Mouse (Mus musculus) layer of hippocampus, postnatal 10 days (tissue): Measurements from ENCODE around the gene Kcnk5. TPM values are rescaled to one million over a fixed set of nuclear protein-coding genes. Genes with fewer than 3 reads are reported as not detected.

Experiments
- DNase-seq, 2 experiments: peaks; one replicate each; pipeline ENCODE4 v3.0.0; 2021; ENCODE audit warnings: low spot score in 2 of 2
- total RNA-seq, 2 experiments: library from RNA; stranded (reverse); gene quantifications; 2 replicates each; pipeline ENCODE4 v1.2.3; 2021

The Kcnk5 gene
- total RNA-seq, 2 experiments from 2014 or later: 0.21 to 0.33 TPM

- no peak for DNase-seq
Observed at GRCm38 (mm10) chr14:20201066-20201683, 19.6 kb upstream of the Kcnk5 start.

DNA sequence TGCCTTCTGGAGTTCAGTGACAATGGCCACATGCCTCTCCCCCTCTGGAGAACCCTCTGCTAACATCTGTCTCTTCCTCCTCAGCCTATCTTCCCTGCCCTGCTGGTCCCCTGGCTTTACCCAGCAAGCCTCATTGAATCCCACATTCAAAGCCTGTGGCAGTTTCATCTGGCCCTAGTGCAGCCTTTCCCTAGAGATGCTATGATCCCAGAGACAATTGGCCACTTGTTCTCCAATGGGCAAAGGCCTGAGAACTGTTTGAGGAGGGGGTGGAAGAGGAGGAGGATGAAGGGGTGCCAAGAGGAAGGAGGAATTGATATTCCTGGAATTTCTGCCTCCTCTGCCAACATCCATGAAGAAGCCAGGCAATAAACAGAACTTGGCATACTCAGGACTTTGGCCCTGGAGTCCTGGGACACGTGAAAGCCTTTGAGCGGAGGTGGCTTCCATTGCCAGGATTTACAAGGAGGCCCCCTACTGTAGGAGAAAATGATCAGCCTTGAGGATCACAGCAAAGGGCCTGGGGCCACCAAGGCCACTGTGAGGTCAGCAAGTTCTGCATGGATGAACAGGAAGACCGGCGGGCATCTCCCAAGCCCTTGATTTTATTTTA lies 11.6 kb upstream of the Kcnk5 start:
- DNase-seq: no peak

GRCm38 (mm10) chr14:20191136-20191735 lies 9.6 kb upstream of the Kcnk5 start:
- DNase-seq: no peak

DNA sequence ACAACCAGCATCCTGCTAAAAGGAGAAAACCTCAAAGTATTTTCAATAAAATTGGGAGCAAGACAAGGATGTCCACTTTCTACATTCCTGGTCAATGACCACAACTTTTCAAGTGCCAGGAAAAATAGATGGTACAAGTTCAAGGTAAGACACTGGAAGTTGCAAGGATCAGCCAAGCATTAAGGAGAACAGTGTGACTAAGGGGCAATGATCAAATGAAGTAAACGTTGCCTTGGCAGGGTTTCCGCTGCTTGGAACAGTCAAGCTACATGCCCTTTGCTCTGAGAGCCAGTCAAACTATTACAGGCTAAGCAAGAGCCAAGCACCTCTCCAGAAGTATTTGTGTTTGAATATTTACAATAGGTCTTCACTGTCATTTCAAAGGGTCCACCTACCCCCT lies 8.1 kb upstream of the Kcnk5 start:
- DNase-seq: no peak

DNA sequence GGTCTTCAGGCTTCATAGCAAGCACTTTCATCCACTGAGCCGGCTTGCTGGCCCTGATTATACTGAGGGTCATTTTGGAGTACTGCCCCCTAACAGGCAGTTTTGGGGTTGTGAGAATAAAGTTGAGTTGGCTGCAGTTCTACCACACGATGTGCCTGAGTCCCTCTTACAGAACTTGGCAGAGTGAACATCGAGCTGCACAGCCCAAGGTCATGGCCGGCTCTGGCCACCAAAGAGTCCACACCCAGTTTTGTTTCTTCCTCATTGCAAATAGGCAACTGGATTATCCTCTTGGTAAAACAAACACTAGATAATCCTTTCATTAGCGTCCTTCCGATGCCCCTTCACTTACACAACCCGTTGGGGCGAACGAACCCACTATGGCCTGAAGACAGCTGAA lies 3.8 kb upstream of the Kcnk5 start:
- no peak for DNase-seq

DNA sequence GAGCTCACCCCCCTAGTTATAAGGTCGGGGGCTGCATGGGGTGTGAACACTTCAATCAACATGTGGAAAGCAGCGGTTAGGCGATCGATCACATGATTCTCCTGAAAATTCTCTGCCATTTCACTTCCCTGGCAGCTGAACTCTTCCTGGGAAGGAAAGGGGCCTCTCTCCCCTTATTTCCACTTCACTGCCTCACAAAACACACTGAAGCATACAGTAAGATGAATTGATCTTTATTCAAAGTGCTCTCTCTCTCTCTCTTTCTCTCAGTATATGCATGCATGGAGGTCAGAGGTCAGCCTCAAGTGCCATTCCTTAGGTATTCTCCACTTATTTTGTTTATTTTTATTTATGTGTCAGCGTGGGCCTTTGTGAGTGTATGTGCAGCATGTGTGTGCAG lies 2.1 kb upstream of the Kcnk5 start:
- DNase-seq: no peak

DNA sequence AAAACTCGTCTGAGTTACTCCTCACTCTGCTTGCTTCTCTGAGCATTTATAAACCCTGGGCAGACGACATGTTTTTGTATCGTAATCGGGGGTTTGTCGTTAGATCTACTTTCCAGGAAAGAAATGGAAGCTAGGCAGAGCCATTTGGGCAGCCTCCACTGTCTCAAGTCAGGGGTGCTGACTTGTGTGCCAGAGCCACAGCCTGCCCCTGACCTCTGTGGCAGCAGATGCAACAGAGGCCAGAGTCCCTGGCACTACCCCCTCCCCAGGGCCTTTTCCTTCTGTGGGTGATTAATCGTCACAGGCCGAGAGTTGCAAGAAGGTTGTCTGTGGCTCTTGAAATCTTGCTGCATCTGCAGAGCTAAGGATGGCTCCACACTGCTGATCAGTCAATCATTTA lies 987 bp upstream of the Kcnk5 start:
- no peak for DNase-seq

- no peak for DNase-seq
Observed at GRCm38 (mm10) chr14:20180751-20181162, 852 bp downstream of the Kcnk5 start.

- DNase-seq: no peak
Observed at GRCm38 (mm10) chr14:20180304-20180703, 1.3 kb downstream of the Kcnk5 start.

- no peak for DNase-seq
Observed at GRCm38 (mm10) chr14:20179731-20180280, 1.8 kb downstream of the Kcnk5 start.

GRCm38 (mm10) chr14:20179080-20179479 lies 2.5 kb downstream of the Kcnk5 start:
- DNase-seq: no peak

GRCm38 (mm10) chr14:20178593-20178992 lies 3.0 kb downstream of the Kcnk5 start:
- no peak for DNase-seq

- no peak for DNase-seq
Observed at GRCm38 (mm10) chr14:20177494-20178123, 4.0 kb downstream of the Kcnk5 start.

GRCm38 (mm10) chr14:20175705-20176104 lies 5.9 kb downstream of the Kcnk5 start:
- no peak for DNase-seq

DNA sequence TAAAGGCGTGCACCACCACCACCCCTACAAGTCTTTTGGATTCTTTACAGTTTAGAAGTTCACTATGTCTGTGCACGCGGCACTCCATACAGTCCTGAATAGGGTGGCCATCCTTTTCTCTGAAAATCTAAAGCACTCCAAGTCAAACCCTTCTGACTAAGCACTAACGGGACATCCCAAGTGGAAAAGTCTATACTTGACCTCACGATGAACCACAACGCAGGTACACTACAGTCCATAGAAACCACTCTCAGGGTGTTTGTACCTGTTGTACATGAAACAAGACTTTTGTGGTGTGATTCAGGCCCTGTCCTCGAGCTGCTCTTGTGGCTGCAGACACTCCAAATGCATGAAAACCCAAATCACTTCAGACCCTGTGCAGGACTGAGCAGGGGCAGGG lies 6.5 kb downstream of the Kcnk5 start:
- DNase-seq: no peak

DNA sequence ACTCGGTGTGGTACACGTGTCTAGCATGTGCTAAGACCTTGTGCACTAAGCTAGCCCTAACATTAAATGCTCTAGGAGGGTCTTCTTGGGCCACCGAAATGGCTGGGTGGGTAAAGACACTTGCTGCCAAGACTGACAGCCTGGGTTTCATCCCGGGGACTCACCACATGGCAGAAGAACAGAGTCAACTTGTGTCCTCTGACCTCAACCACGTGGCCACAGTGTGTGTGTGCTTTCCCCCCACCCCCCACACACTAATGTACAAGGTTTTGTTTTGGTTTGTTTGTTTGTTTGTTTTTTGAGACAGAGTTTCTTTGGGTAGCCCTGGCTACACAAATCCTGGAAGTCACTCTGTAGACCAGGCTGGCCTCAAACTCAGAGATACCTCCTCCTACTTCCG lies 6.9 kb downstream of the Kcnk5 start:
- DNase-seq: no peak

- DNase-seq: no peak
Observed at GRCm38 (mm10) chr14:20173873-20174490, 7.6 kb downstream of the Kcnk5 start.

DNA sequence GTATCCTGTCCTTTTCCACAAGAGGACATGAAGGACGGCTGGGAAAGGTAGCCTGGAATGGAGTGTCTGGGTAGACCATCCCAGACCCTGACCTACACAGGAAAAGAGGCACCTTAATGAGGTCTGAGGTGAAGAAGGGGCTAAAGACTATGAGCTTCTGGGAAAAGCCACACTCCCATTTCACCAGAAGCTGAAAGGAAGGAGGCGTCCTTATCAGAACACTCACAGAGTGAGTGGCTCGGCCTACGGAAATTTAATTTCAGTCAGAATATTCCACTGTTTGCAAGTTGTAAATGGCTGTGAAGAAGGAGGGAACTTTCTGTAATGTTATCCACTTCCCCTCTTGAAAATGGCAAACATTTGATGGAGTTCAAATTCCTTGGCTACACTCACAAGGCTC lies 8.7 kb downstream of the Kcnk5 start:
- DNase-seq: no peak

DNA sequence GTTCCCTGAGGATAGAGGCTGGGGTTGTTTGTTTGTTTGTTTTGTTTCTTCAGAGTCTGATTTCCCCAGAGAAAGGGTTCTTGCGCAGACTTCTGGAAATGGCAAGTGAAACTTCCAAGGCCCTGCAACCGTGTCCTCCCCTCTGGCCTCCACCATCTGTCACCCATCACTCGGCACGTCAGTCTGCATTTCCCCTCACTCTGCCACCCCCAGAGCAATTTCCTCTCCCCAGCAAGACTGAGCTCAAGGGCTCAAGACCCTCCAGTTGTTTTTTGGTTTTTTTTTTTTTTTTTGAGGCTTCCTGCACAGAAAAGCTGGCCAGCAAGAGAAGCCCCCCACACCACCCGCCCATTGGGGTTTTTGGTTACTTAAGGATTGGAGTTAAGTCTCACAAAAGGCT lies 9.1 kb downstream of the Kcnk5 start:
- no peak for DNase-seq

GRCm38 (mm10) chr14:20171840-20172239 lies 9.8 kb downstream of the Kcnk5 start:
- DNase-seq: no peak

- DNase-seq: no peak
Observed at GRCm38 (mm10) chr14:20169251-20169650, 12.4 kb downstream of the Kcnk5 start.

GRCm38 (mm10) chr14:20168478-20168877 lies 13.1 kb downstream of the Kcnk5 start:
- DNase-seq: no peak
